22 mouse cellular contexts compared by ENCODE assay signal in the genomic region with DNA sequence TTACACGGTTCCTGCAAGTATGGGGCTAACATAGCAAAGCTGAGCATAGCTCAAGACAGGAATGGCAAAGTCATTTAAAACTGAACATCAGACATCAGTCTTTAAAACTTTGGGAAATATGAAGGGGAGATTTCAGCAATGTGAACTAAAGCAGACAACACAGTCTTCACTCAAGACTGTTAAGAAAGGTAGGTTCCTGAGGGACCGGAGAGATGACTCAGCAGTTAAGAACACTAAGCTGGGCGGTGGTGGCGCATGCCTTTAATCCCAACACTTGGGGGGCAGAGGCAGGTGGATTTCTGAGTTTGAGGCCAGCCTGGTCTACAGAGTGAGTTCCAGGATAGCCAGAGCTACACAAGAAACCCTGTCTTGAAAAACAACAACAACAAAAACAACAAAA. TPM values are rescaled to one million over a fixed set of nuclear protein-coding genes. Genes with fewer than 3 reads are reported as not detected.
"Had no signal": no experiment of that assay in that cellular context is flagged by ENCODE, and none has a peak within 500 bp of the region (broad histone marks: within the 10 kb centered on the region; RNA-seq: fewer than 3 reads in every experiment).

No protein-coding gene starts in this region.

- H3K9me3 ChIP-seq: lung, embryonic 15.5 days; midbrain, embryonic 15.5 days had no signal

- H3K9ac ChIP-seq: liver, postnatal 0 days; lung, embryonic 15.5 days; midbrain, embryonic 13.5 days; midbrain, embryonic 15.5 days; neural tube, embryonic 12.5 days had no signal

- H3K4me1 ChIP-seq: lung, embryonic 15.5 days; megakaryocyte, embryonic 14.5 days; midbrain, embryonic 13.5 days; midbrain, embryonic 15.5 days; neural tube, embryonic 12.5 days had no signal

- H3K36me3 ChIP-seq: lung, embryonic 15.5 days; midbrain, embryonic 13.5 days; midbrain, embryonic 15.5 days; neural tube, embryonic 12.5 days had no signal

- H3K27ac ChIP-seq: lung, embryonic 15.5 days; macrophage; midbrain, embryonic 13.5 days; midbrain, embryonic 15.5 days; neural tube, embryonic 12.5 days had no signal

- H3K4me3 ChIP-seq: lung, embryonic 15.5 days; megakaryocyte, embryonic 14.5 days; midbrain, embryonic 13.5 days; midbrain, embryonic 15.5 days; neural tube, embryonic 12.5 days had no signal

- DNase-seq: liver, postnatal 0 days; lung, adult 2 months; lung, postnatal 14 days; lung, postnatal 36 days; retina, postnatal 1 day; right cerebral cortex, adult 18-20 months; right cerebral cortex, postnatal 25 days; right cerebral cortex, postnatal 4 days; spleen, adult 18-20 months; thymus, adult 18-20 months; thymus, postnatal 14 days; thymus, postnatal 36 days had no signal

RNA-seq across cellular contexts. Expression of a gene that starts 4.2 kb away (rescaled TPM):
- total RNA-seq: megakaryocyte progenitor cell, adult 5-6 weeks; midbrain, postnatal 0 days; monocyte, adult 5-6 weeks; neutrophil, adult 5-6 weeks had no signal

RNA-seq across cellular contexts. Expression of a gene that starts 58.3 kb away (rescaled TPM):
- total RNA-seq: megakaryocyte progenitor cell, adult 5-6 weeks; midbrain, postnatal 0 days; monocyte, adult 5-6 weeks; neutrophil, adult 5-6 weeks had no signal
